Mouse (Mus musculus) lung, postnatal 10 days (tissue): ENCODE results near the gene S100a2.

Source experiments
- DNase-seq: peaks from one replicate; pipeline ENCODE4 v3.0.0; 2021

Gene S100a2

DNA sequence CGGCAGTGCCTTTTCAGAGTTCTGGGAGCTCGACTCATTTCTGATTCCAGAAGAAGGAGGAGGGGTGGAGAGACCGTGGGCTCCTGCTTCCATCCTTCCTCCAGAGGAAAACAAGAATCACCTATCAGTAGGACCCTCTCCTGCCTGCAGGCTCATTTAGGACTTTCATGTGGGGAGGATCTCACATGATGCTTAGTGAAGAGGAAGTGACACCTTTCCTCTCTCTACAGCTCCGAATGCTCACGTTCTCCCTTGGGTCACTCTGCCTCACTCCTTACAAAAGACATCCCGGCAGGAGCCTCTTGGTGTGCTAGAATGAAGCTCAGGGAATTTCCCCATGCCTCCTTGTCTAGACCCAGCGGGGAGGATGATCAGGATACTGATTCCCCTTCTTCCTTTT is 31.5 kb downstream of the S100a2 start:
- no peak for DNase-seq

DNA sequence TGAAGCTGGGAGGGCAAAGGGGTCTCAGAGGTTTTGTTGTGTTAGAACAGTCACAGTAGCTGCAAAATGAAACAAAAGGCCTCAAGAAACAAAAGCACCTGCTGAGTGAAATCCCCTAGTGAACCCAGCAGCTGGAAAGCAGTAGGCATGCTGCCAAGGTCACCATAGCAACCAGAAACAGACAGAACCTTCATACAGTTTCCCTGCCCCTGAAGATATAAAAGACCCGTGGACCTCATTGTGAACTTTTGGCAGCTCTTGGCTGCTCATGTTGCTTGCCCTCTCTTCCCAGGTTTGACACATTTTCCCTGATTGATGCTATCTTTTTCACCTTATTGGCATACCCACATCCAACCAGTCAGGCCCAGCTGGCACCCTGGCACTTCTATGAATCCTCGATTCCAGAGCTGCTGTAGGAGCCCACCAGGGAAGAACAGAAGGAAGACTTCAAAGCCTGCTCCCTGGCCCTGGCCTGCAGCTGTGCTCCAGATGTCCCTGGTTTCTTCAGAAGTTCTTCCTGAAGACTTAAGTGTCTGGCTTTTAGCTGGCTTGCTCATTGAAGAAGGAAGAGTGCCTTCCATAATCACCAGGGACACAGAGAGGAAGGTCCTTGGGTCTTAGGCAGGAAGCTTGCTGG is 33.5 kb downstream of the S100a2 start:
- peak; percentile 77 for DNase-seq

DNA sequence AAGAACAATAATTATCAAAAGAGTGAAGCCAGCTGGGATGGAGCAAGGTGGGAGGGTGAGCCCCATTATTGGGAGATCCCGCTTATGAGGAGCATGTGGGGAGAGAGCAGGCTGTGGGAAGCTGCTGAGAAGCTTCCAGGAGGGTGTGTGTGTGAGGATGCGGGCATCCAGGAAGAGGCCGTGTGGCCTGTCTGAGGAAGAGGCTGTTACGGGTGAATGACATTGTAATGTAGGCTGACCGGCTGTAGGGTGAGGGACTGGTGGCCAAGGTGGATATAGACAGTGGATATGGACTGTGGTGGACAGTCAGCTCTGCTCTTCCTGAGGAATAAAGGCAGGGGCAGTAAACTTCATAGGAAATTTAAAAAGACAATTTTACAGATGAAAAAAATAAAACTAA is 35.4 kb downstream of the S100a2 start:
- no peak for DNase-seq

DNA sequence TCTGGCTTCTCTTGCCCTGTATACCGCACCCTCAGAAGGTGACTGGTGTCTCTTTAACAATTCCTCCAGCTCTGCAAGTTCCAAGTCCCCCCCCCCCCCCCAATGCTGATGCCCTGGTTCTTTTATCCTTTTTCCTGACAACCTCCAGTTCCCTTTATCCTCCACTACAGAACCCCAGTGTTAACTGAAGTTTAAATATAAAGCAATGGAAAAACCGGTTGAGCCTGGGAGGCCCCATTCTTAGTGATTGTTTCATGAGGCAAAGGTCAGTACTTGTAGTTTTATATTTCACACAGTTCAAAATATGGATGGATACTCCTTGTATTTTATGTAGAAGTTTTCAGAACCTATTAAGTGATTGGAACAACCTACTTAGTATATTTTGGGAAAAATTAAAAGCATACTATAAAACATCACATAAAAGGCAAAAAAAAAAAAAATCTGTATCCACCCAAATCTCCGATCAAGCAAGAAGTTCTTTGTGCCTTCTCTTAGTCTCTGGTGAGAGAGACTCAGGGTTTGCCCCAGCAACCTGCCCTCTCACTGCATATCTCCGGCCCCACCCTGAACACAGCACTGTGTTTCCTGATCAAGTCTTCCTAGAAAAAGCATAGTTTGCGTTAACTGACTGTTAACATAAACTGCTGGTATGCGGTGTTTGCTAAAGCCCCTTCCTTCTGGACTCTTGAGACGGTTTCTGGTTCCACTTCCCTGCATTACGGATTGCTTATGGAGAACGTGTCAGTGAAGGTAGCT is 36.4 kb downstream of the S100a2 start:
- no peak for DNase-seq

DNA sequence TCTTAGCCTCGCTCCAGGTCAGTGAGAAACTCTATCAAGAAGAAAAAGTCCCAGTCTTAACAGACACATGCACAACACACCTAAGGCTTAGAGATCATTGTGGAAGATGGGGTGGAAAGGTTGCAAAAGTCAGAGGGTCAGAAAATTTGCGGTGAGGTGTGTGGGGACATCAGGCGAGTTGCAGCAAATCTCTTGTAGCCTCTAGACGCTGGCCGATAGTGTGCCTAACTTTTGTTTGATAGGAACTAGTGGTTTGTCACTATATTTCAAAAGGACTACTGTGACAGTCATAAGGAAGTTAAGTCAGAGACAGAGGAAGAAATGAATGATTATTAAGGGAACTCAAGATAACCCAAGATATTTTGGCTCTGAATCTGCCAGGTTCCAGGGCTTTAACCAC is 37.3 kb downstream of the S100a2 start:
- DNase-seq: no peak

DNA sequence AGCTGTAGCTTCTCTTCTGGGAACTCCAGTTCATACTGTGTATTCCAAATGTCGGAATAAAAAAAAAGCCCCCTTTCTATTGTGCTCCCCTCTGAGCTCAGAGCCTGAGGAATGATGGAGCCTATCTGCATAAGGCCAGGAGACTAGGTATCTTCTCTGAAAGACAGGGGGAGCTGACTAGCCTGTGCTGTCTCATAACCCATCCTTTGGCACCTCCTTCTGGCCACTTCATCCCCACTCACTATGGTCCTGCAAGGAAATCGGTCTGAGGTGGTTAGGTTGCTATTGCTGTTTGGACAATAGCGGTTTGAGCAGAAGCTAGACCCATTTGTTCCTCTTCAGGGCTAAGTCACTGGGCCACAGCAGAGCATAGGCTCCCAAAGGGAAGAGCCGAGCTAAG is 37.8 kb downstream of the S100a2 start:
- peak; percentile 40 for DNase-seq

DNA sequence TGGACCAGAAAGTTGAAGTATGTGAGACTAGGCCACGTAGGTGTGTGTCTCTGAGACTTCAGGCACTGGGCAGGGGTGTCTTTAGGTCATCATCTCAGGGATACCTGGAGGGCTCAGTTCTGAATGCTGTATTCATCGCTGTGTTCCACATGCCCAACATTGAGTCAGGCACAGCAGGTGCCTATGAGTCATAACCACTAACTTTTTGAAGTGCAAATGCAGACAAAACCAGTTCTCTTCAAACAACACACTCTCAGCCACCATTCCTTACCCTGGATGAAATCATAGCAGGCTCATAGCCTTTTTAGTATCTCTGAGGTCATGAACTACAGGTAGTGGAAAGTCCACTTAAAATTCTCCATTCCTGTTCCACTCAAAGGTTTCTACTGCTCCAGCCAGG is 39.3 kb downstream of the S100a2 start:
- DNase-seq: no peak

DNA sequence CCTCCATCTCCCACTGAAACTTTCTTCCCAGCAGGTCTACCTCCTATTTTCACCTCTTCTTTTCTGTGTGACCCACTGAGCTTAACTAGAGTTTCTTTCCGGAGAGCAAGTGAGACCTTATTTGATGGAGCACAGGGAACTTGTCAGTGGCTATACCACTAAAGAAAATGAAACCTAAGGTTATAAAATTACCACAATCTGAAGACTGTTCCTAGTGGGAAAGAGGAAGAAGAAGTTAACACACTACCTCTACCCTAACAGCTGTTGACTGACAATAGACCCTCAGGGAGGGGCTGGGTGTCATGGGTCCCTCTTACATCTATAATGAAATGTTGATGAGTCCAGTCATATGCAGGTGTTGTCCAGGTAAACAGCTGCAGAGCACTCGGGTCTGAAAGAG is 41.9 kb downstream of the S100a2 start:
- DNase-seq: no peak

DNA sequence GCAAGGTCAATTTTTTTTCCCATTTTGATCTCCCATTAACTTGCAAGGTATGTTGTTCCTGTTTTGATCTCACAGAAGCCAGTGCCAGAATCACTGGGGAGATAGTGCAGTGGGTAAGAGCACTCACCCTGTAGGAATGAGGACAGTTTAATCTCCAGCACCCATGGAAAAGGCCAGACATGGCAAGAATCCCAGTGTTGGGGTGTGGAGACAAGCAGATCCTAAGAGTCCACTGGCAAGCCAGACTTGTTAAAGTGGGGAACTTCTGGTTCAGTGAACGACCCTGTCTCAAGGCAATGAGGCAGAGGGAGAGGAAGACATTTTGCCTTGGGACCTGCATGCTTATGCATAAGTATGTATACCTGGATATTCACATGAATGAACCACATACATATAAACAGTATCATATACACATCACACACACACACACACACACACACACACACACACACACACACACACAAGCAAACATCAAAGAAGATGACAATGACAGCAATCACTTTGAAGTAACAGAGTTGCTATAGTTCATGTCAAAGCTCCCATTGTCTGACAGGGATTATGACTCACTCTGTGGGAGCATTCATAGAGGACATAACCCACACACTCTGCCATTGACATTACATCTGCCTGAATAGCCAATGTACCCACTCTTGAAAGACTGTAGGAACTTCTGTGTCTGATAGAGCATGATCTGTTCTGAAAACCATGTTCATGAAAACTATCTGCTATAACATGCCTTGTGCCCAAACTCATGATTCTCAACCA is 48.6 kb downstream of the S100a2 start:
- no peak for DNase-seq

DNA sequence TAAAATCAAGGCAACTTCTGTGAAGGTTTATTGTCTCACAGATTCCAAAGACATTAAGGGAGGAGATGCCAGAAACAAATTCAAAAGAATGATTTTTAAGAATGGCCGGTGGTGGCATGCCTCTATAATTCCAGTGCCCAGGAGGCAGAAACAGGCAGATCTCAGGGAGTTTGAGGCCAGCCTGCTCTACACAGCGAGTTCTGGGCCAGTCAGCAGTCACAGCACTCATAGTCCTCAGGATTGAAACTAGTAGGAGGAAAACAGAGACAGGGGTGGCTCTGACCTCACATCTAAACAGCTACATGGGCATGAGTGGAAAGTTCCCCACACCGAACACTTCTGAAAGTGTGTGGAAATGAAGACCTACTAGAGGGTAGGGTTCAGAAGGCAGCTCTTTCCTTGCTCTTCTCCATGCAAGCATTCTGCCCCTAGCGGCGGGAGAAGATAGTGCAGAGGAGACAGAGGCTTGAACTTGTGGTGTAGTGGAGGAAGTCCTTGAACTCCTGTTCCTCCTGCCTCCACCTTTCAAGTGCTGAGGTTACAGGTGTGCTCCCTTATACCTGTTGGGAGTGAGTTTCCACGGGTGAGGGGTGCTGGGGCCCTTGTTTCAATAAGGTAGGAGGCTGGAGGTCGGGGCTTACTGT is 49.6 kb downstream of the S100a2 start:
- DNase-seq: peak; percentile 30

DNA sequence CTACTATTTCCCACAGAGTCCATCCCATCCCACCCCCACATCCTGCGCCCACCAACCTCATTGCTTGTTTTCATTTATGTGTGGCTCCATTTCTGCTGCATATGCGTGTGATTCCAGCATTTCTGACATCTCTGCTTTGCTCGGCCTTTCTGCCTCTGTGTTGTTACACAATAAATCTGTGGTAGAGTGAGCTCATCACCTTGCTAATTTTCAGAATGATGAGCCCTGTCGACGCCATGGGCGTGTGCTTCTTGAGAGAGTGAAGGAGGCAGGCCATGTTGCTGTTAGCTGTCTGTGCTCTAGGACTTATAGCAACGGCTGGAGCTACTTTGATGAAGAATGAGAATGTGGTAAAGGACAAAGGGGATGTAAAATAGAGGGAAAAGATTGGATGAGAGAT is 50.9 kb downstream of the S100a2 start:
- DNase-seq: no peak
